Mouse (Mus musculus) forebrain, embryonic 14.5 days (tissue): Measurements from ENCODE around the gene Ruvbl1. TPM values are rescaled to one million over a fixed set of nuclear protein-coding genes. Genes with fewer than 3 reads are reported as not detected.
A peak's percentile ranks its signal among the peaks of the same experiment; 100 is the strongest.

ENCODE experiments used
- ATAC-seq: fragments of 200-750 bp; cut with Nextera tagmentation; 2 replicates; pipeline ENCODE4 v1.8.0; 2017; ENCODE audit warnings: mild to moderate bottlenecking, moderate library complexity
- DNase-seq: peaks from one replicate; pipeline ENCODE4 v3.0.0-alpha.2; 2015; ENCODE audit warnings: low spot score
- H3K27ac ChIP-seq: fragments of 300-500 bp; sonication (generic); 2 replicates; pipeline ENCODE4 v1.5.1; 2014; ENCODE audit warnings: low read depth, mild to moderate bottlenecking, control low read depth, low read length, moderate library complexity
- H3K27me3 ChIP-seq: fragments of 300-500 bp; sonication (generic); replicated peaks from 2 replicates; pipeline ENCODE4 v1.6.1; 2014; ENCODE audit warnings: low read length, control low read depth, mixed read lengths; ENCODE audit not compliant: control insufficient read depth, insufficient read depth
- H3K36me3 ChIP-seq: fragments of 300-500 bp; sonication (generic); 2 replicates; pipeline ENCODE4 v1.6.1; 2014; ENCODE audit warnings: low read length, control low read depth; ENCODE audit not compliant: control insufficient read depth, insufficient read depth
- H3K4me1 ChIP-seq: fragments of 300-500 bp; sonication (generic); 2 replicates; pipeline ENCODE4 v1.6.1; 2014; ENCODE audit warnings: antibody characterized with exemption, low read length, control low read depth; ENCODE audit not compliant: control insufficient read depth, insufficient read depth
- H3K4me2 ChIP-seq: fragments of 300-500 bp; sonication (generic); 2 replicates; pipeline ENCODE4 v1.6.1; 2014; ENCODE audit warnings: mild to moderate bottlenecking, control low read depth, low read length
- H3K4me3 ChIP-seq: fragments of 300-500 bp; sonication (generic); 2 replicates; pipeline ENCODE4 v1.5.1; 2014; ENCODE audit warnings: low read depth, low read length, control low read depth
- H3K9ac ChIP-seq: fragments of 300-500 bp; sonication (generic); 2 replicates; pipeline ENCODE4 v1.6.1; 2014; ENCODE audit warnings: mild to moderate bottlenecking, low read length, control low read depth, moderate library complexity
- H3K9me3 ChIP-seq: fragments of 300-500 bp; sonication (generic); replicated peaks from 2 replicates; pipeline ENCODE4 v1.6.1; 2016; ENCODE audit warnings: low read length, control low read depth, mixed read lengths; ENCODE audit not compliant: control insufficient read depth
- WGBS: fragments of 180-500 bp; shearing (Covaris S2); extraction: QIAGEN DNeasy Blood & Tissue Kit; methylation state at CpG from one replicate; pipeline ENCODE4 v1.1.7; 2014; 5-methylcytosine and 5-hydroxymethylcytosine counted together
- polyA plus RNA-seq: library from polyadenylated mRNA; unstranded; fragments of >200 nt; fragmentation: Nextera tagmentation; extraction: Ambion mirVana; gene quantifications from 2 replicates; pipeline ENCODE4 v1.2.1, GENCODE M21; 2014

Ruvbl1 gene
- polyA plus RNA-seq = 145 and 146 TPM in 2 replicates

DNA sequence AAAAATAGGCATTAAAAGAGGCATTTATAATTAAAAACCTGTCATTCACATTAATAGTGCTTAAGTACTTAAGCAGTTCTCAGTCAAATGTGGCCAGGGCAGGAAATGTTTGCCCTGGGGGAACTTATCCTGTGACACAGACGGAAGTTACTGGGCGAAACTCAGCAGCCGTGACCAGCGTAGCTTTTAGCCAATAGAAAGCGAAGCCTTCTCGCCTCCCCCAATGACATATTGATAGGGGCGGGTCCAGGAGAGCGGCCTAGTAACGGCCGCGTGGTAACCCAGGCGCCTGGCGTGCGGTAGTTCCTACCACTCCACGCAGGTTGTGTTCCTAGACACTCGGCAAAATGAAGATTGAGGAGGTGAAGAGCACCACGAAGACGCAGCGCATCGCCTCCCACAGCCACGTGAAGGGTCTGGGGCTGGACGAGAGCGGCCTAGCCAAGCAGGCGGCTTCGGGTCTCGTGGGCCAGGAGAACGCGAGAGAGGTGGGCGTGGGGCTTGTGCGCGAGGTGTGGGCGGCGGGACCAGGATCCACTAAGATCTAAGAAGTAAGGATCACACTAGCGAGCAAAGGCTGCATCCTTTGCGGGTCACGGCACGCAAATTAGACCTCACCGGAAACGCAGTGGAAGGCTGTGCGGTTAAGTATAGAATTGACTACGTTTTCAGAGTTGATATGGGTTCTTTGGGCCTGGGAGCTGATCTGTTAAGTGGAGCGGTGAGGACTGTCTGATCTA, at the start of gene Ruvbl1:
Gene Ruvbl1 (plus strand): TSS at position 229 of the 740 bp plus-strand sequence.
- no peaks in the 10 kb centered on the region for H3K27me3 ChIP-seq
- no peak within 1 kb of the TSS for H3K27ac ChIP-seq
- H3K9me3 ChIP-seq = no peaks in the 10 kb centered on the region
- WGBS = under 1% methylated on average over 42 of the region's 42 CpGs
- DNase-seq (peak; percentile 98), ATAC-seq (peak; percentile 100)
- H3K4me2 ChIP-seq = peak within 1 kb of the TSS; percentile 73
- H3K36me3 ChIP-seq = peaks cover 29% of the 10 kb centered on the region
- peaks cover 9% of the 10 kb centered on the region for H3K4me1 ChIP-seq
- H3K4me3 ChIP-seq = peak within 1 kb of the TSS; percentile 53
- peak within 1 kb of the TSS; percentile 69 for H3K9ac ChIP-seq

DNA sequence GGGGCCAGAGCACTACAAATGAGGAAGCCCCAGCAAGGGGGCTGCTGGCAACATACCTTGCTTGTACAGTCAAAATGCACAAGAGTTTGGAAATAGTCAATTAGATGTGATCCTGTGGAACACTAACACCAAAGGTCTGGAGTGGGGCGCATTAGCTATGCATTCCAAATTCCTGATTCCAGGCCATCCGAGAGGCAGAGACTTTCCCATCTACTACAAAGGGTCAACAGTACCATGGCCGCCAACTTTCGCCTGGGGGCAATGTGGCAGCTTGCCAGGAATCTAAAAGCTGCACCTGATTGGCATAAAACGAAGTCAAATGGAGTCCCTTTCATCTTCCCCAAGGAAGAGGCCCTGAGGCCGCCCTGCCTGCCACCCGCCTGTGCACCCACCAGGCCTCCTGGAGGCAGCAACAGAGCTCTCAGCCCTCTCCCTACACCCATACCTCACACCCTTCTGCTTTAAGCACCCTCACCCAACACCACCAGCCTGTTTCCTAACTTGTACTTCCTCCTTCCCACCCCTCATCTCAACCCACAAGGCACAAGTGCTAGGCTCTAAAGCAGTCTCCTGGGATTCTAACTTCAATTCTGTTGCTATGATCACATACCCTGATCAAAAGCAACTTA, 49.0 kb upstream of the Ruvbl1 start:
- ATAC-seq = peak; percentile 55; the same call in 1 of the 2 replicates
- no peaks in the 10 kb centered on the region for H3K4me1 ChIP-seq
- no peaks in the 10 kb centered on the region for H3K27me3 ChIP-seq
- DNase-seq = peak; percentile 41
- no peak overlapping the region for H3K4me3 ChIP-seq
- no peak overlapping the region for H3K9ac ChIP-seq
- 37% methylated on average over 7 of the region's 7 CpGs for WGBS
- no peak overlapping the region for H3K4me2 ChIP-seq
- no peak overlapping the region for H3K27ac ChIP-seq
- H3K36me3 ChIP-seq = no peaks in the 10 kb centered on the region
- H3K9me3 ChIP-seq = no peaks in the 10 kb centered on the region

DNA sequence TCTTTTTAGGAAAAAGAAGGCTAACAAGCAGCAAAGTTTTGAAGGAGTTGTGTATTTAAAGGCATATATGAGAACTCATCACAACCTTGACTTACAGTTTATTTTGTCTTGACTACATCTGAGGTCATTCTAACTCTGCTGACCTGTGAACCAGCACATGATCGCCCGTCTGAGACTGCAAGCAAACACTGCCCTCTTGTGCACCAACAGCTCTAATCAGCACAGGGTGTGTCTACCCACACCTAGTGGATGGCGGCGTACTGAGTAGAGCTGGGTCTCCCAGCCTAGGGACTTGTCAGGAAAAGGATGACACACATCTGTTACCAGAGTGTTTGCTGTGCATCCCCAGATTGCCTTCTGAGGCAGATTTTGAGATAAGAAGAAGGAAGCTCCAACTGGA, 34.0 kb upstream of the Ruvbl1 start:
- Histone ChIP-seq H3K9ac (no peak overlapping the region), H3K36me3 (no peaks in the 10 kb centered on the region), H3K27me3 (no peaks in the 10 kb centered on the region), H3K4me2 (no peak overlapping the region), H3K27ac (no peak overlapping the region), H3K4me1 (no peaks in the 10 kb centered on the region), H3K4me3 (no peak overlapping the region), H3K9me3 (no peaks in the 10 kb centered on the region)
- 35% methylated on average over 4 of the region's 4 CpGs for WGBS
- ATAC-seq (no peak), DNase-seq (peak; percentile 36)

DNA sequence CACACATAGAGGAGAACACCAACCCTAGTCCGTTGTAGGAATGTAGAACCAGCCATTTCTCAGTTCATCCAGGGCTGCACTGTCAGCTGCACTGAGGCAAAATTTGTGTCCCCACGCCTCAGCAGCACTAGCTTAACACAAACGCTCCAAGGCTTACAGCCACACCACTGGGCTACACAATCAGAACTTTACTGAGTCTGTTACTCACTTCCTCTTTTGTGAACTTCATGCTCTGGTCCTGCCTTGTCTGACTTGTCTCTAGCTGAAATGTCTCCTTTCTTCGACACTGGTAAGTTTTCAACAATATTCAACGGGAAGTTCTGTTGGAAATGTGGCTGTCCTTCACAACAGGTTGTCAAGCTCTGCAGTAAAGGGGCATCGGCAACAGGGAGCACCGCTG, 29.6 kb upstream of the Ruvbl1 start:
- Histone ChIP-seq H3K9ac (no peak overlapping the region), H3K9me3 (no peaks in the 10 kb centered on the region), H3K27me3 (no peaks in the 10 kb centered on the region), H3K36me3 (no peaks in the 10 kb centered on the region), H3K4me3 (no peak overlapping the region), H3K27ac (no peak overlapping the region), H3K4me2 (no peak overlapping the region), H3K4me1 (0 out of 2 replicates have a peak, but pooled peaks cover 3% of the 10 kb centered on the region)
- 92% methylated on average over 7 of the region's 7 CpGs for WGBS
- DNase-seq (no peak), ATAC-seq (no peak)

DNA sequence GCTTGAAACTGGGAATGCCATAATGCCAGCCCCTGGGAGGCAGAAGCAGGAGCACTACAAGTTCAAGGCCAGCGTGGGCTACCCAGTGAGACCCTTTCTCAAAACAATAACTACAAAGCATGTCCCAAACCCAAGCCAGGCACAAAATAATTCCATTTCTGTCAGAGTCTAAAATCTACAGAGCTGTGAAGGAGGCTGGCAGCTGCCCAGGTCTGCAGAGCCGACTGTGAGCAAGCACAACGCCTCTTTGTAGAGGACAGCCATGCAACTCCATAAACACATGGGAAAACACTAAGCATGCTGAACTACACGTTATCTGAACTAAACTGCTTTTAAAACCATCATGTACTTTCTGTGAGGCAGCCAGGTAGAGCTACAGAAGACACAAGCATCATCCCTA, 26.2 kb upstream of the Ruvbl1 start:
- Histone ChIP-seq H3K4me1 (0 out of 2 replicates have a peak, but pooled peaks cover 3% of the 10 kb centered on the region), H3K4me3 (no peak overlapping the region), H3K9ac (no peak overlapping the region), H3K4me2 (no peak overlapping the region), H3K36me3 (no peaks in the 10 kb centered on the region), H3K9me3 (no peaks in the 10 kb centered on the region), H3K27ac (no peak overlapping the region), H3K27me3 (no peaks in the 10 kb centered on the region)
- ATAC-seq = no peak
- DNase-seq = no peak
- 73% methylated on average over 4 of the region's 4 CpGs for WGBS

DNA sequence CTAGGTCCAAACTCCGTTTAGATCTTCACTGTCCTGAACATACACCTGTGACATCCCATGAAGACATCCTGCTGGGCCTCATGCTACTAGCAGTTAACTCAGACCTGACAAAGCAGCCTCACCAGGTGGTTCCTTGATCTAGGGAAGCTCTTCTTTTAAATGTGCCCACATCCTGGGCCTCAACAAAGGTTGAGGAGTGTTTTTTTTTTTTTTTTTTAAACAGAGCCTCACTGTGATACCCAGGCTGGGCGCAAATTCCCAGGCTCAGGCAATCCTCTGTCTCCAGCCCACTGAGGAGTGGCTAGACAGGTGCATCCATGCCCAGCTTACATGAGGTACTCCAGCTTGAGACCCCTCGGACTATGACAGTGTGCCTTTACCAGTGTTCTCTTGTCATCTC, 22.7 kb upstream of the Ruvbl1 start:
- H3K27me3 ChIP-seq = no peaks in the 10 kb centered on the region
- WGBS = 84% methylated on average over 3 of the region's 3 CpGs
- H3K4me2 ChIP-seq = no peak overlapping the region
- no peak overlapping the region for H3K27ac ChIP-seq
- H3K9me3 ChIP-seq = no peaks in the 10 kb centered on the region
- no peak for ATAC-seq
- H3K4me3 ChIP-seq = no peak overlapping the region
- no peak overlapping the region for H3K9ac ChIP-seq
- DNase-seq = no peak
- no peaks in the 10 kb centered on the region for H3K36me3 ChIP-seq
- H3K4me1 ChIP-seq = peaks cover 9% of the 10 kb centered on the region

DNA sequence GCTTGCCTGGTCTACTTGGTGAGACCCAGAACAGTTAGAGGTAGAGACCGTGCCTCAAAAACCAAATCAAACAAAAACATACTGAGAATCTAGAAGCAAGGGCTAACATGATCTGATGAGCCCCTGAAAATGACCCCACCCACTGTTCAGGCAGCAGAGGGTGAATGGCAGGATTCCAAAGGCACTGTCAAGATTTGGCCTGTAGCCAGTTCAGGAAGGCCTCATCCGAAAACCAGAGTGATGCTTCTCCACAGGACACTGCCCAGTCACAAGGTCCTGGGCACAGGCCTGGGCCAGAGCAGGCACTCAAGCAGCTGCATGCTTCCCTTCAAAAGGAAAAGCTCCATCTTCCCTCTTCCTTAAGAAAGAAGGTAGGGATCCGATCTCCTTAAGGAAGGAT, 21.8 kb upstream of the Ruvbl1 start:
- no peak for DNase-seq

DNA sequence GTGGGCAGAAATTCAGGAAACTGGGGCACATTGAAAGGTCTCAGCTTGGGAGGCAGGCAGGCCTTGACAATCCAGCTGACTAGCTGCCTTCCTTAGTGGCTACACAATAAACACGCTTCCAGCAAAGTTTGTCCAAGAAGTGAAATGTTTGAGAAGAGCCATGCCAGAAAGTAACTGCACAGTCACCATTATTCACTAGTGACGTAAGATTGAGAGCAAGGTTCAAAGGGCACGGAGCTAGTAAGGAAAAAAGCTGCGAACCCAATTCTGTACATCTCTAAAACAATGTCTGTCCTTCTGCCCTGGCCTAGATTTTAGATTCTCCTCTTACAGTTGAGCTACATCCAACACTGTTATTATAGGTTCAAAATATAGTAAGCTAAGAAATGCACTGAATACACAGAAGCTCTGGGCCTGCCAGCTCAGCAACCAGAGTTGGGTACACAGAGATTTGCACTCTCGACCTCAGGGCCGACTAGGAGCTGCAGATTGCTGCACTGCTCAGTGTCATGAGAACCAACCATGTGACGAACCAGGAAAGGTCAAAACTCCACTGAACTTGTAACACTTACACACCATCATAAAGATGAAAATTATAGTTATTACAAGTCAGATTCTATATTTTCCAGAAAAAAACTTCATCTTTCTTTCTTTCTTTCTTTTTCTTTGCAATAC, 21.0 kb upstream of the Ruvbl1 start:
- Histone ChIP-seq H3K4me1 (peaks cover 7% of the 10 kb centered on the region), H3K27ac (no peak overlapping the region), H3K4me2 (no peak overlapping the region), H3K36me3 (no peaks in the 10 kb centered on the region), H3K9ac (no peak overlapping the region), H3K4me3 (no peak overlapping the region), H3K27me3 (no peaks in the 10 kb centered on the region), H3K9me3 (no peaks in the 10 kb centered on the region)
- ATAC-seq (no peak), DNase-seq (no peak)
- 94% methylated on average over 7 of the region's 7 CpGs for WGBS

More for the DNA sequence above, 21.8 kb upstream of the Ruvbl1 start:
- H3K4me1 ChIP-seq = peaks cover 9% of the 10 kb centered on the region
- H3K4me3 ChIP-seq = no peak overlapping the region
- 66% methylated on average over 3 of the region's 3 CpGs for WGBS
- H3K36me3 ChIP-seq = no peaks in the 10 kb centered on the region
- no peak overlapping the region for H3K4me2 ChIP-seq
- no peaks in the 10 kb centered on the region for H3K27me3 ChIP-seq
- H3K9ac ChIP-seq = no peak overlapping the region
- no peaks in the 10 kb centered on the region for H3K9me3 ChIP-seq
- no peak overlapping the region for H3K27ac ChIP-seq
- no peak for ATAC-seq
